Mouse (Mus musculus) CD4-positive, CD25-positive, alpha-beta regulatory T cell, adult 4 months (primary cell): Measurements from ENCODE around the gene Ubqln4. TPM values are rescaled to one million over a fixed set of nuclear protein-coding genes. Genes with fewer than 3 reads are reported as not detected.
"Not testable (repeated sequence)": the region's sequence is repeated elsewhere in the genome, so short reads cannot be mapped to it uniquely, and the experiment has no call there.

Experiments
- ATAC-seq: one replicate; pipeline ENCODE4 v1.8.0; 2017
- polyA plus RNA-seq, 2 experiments: library from polyadenylated mRNA; unstranded; fragments of 100-300 nt; shearing (Covaris generic); gene quantifications; one replicate each; pipeline ENCODE4 v1.2.1; 2017

Ubqln4 gene
- polyA plus RNA-seq, 2 experiments from 2014 or later, result 11.9 to 12.0 TPM

GRCm38 (mm10) chr3:88568615-88569014 is 15.1 kb downstream of the Ubqln4 start:
- no peak for ATAC-seq

GRCm38 (mm10) chr3:88569093-88569492 is 15.5 kb downstream of the Ubqln4 start:
- ATAC-seq, result no peak

GRCm38 (mm10) chr3:88569694-88570093 is 16.1 kb downstream of the Ubqln4 start:
- ATAC-seq, result no peak

GRCm38 (mm10) chr3:88570341-88570740 is 16.8 kb downstream of the Ubqln4 start:
- no peak for ATAC-seq

GRCm38 (mm10) chr3:88571856-88572255 is 18.3 kb downstream of the Ubqln4 start:
- ATAC-seq, result no peak

- ATAC-seq, result no peak
Observed at GRCm38 (mm10) chr3:88572835-88573234, 19.3 kb downstream of the Ubqln4 start.

DNA sequence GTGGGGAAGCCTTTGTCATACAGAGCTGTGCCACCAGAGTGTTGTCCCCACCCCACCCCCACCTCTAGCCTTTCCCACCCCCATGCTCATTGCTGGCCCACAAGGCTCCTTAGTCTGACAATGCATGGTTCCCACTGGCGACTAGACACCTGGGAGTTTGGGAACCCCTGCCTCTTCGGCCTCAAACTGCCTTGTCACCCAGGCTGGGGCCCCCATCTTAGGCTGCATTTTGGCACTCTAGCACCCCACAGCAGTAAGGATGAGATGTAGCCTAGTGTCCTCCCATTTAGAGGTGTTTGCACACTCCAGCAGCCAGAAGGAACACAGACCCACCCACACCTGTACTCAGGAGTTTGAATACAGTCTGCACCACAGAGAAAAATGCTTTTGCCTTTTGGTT is 20.3 kb downstream of the Ubqln4 start:
- no peak for ATAC-seq

- ATAC-seq, result no peak
Observed at GRCm38 (mm10) chr3:88575540-88575939, 22.0 kb downstream of the Ubqln4 start, which contains the start of gene Ssr2. TSS of gene Ssr2 (plus strand) at chr3:88575876.

- ATAC-seq, result not testable (repeated sequence)
Observed at GRCm38 (mm10) chr3:88577846-88578245, 24.3 kb downstream of the Ubqln4 start.

GRCm38 (mm10) chr3:88578498-88579424 is 25.2 kb downstream of the Ubqln4 start:
- ATAC-seq, result no peak

- peak; percentile 99 for ATAC-seq
Observed at GRCm38 (mm10) chr3:88579454-88580117, 26.0 kb downstream of the Ubqln4 start.

DNA sequence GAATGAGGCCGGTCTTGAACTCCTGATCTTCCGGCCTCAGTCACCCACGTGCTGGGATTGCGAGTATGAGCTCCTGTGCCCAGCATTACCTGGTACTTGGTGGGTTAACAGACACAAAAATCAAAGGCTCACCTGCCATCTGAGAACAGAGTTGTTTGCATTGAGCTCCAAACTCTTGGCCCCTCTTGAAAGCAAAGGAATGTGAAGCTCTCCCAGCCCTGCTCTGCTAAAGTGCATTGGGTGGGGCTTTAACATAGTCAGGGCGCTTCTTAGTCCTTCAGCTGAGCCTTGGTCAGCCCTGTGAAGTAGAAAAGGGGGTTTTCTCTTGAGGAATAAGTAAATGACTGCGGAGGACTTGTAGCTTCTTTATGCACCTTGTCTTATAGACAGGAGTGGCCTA is 32.2 kb downstream of the Ubqln4 start:
- ATAC-seq, result no peak

DNA sequence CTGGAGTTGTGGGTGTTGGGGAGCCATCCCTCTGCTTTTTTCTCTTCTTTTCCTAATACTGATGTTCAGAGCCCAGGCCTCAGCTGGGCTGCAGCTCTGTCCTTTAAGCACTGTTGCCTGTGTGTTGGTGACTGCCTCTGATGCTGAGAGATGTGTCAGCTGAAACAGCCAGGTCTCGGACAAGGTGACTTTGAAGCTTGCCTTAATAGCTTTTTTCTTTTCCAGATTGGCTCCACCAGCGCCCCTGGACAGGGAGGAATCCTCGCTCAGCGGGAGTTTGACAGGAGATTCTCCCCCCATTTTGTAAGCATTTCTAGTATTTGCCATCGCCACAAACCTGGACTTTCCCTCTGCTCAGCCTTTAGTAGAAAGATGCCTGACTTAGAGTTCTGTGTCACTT is 33.1 kb downstream of the Ubqln4 start:
- no peak for ATAC-seq

GRCm38 (mm10) chr3:88590246-88590645 is 36.7 kb downstream of the Ubqln4 start:
- ATAC-seq, result no peak

DNA sequence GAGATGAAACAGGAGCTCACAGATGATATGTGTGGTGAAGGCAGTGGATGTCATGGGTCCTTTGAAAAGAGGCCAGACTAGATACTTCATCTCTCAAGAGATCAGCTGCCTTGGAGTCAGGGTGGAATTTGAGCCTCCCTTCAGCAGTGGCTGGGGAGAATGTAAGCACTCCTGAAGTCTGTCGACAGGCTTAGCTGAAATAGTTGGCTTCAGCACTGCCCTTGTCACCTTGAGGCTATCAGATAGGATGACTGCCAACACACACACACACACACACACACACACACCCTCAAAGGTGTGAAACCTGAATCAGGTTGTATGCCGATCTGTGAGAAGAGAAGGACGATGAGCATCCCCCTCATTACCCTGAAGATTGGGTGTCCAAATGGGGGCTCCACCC is 37.5 kb downstream of the Ubqln4 start:
- no peak for ATAC-seq

DNA sequence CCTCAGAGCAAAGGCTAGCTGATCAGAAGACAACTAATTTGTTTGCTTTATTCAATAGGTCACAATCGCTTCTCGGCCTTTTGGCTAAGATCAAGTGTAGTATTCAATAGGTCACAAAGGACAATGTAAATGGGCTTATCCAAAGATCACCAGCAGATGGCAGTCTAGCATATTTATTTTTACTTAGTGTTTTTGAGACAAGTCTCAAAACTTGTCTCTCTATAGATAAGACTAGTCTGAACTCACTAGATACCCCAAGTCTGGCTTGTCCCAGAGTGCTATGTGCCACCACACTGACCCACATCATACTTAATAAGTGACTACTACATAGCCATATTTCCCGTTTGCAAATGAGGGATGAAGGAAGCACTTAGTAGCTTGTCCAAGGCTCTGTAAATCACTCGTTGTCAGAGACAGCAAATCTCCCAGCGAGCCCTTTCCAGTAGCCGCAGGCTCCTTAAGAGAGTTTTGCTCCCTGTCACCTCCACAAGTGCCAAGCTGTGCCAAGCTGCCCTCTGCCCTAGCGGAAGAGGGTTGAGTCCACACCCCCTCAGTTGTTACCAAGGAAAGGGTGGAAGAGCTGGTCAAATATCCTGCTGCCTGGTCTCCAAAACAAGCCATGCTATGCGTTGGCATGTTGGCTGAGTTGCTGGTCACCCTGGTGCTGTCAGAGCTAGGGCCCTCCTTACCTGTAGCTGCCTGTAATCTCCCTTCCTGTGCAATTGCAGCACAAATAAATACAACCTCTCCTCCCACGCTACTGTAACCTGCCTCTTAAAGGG is 38.6 kb downstream of the Ubqln4 start:
- ATAC-seq, result peak; percentile 81

DNA sequence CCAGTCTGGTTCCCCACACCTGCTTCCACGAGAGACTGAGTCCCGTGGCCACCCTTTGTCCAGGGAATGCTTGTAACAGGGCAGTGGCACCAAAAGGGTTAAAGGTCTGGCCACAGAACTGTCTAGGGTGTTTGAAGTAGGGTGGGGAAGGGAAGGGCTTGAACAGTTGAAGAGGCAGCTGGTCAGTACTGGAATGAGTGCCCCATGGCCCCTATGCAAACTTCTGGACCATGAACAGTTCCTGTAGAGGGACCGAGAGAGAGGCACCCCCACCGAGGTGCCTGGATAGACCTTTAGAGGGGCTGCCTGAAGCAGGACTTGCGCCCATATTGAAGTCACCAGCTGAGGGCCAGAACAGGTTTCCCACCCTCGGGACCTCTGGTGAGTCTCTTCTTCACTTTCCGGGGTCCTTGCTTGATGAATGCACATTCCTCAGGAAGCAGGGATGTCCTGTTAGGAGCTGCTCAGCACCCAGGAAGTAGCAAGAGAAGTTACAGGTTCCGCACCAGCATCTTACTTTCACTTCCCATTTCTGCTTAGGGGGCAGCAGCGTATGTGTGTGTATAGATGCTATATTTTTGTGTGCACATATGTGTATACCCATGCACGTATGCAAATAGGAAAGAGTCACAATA is 39.5 kb downstream of the Ubqln4 start:
- peak; percentile 58 for ATAC-seq

DNA sequence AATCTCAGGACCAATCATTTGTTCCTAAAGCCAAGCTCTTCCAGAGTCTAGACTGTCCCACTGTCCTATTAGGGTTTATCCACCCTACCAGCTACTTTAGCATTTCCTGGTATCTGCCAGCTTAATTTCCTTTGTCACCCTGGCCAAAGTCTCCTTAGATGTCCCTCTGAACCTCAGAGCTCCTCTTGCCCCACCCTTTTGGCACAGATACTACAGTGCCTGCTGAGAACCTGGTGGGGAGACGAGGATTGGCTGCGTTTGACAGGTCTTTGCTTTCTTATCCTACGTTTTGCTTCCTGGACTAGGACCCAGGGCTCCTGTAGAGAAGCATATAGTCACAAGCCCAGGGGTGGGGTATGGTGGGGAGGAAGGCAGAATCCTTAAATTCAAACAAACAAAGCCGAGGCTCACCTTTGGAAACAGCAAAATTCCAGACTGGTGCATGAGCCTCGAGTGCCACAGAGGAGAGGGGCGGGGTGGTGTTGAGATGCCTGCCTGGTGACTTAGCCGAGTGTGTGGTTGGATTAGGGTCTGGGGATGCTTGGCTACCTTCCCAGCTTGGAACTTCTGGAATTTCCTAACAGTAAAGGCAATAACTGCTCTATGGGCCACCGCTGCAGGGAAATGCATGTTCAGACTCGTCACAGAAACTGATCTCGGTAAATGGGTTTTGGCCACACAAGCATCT is 40.5 kb downstream of the Ubqln4 start:
- ATAC-seq, result no peak

GRCm38 (mm10) chr3:88596547-88596946 is 43.0 kb downstream of the Ubqln4 start:
- ATAC-seq, result not testable (repeated sequence)

DNA sequence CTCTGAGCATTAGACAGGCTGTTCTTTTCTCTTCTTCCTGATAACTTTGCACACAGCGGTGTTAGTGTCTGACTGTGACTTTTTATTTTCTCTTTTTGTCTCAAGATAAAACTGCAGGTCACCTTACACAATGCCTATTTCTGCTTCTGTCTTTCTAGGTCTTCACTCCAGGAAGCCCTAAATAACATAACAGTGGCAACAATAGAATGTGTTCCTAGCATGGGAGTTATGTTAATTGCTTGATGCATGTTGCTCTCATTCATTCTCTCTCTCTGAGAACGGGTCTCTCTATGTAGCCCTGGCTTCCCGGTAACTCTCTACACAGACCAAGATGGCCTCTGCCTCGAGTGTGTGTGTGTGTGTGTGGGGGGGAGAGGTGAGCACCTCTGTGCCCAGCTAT is 48.9 kb downstream of the Ubqln4 start:
- ATAC-seq, result no peak

GRCm38 (mm10) chr3:88603714-88604161 is 50.2 kb downstream of the Ubqln4 start:
- peak; percentile 57 for ATAC-seq

GRCm38 (mm10) chr3:88604863-88605262 is 51.3 kb downstream of the Ubqln4 start:
- ATAC-seq, result no peak
